Mouse (Mus musculus): ENCODE data around the gene Lman2.

DNA sequence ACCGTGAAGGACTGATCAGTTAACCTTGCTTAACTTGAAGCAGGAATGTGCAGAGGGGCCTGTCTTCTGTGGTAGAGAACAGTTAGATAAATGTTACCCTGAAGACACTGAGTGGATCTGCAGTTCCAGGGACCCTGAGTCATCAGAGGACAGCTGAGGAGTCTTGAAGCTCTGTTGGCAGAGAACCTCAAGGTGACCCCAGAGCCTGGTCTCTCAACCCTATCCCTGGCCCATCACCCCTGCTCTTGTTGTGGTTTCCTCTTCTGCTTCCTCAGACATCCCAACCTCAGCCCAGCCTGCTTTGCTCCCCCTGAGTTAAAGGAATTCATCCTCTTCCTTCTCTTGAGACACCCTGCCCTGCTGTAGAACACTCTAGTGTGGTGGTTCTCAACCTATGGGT, 35.5 kb upstream of the Lman2 start, which contains the start of gene Slc34a1:
- no peak for TF ChIP-seq CTCF (IDR thresholded peaks at IDR 0.05; ENCODE audit: insufficient read depth, low read depth, low read length)
- no peak for TF ChIP-seq POLR2A (IDR thresholded peaks at IDR 0.05; ENCODE audit: insufficient read depth, low read depth, low read length)
